Mouse (Mus musculus) lung, postnatal 0 days (tissue): ENCODE data around the gene Bod1l.

Experiments
- CTCF ChIP-seq: IDR thresholded peaks from 2 replicates; pipeline ENCODE4 v1.5.1; 2016; ENCODE audit warnings: antibody characterized with exemption, mild to moderate bottlenecking
- EP300 ChIP-seq: IDR thresholded peaks from 2 replicates; pipeline ENCODE4 v1.6.1; 2016; ENCODE audit warnings: antibody characterized with exemption, mild to moderate bottlenecking, control low read depth

DNA sequence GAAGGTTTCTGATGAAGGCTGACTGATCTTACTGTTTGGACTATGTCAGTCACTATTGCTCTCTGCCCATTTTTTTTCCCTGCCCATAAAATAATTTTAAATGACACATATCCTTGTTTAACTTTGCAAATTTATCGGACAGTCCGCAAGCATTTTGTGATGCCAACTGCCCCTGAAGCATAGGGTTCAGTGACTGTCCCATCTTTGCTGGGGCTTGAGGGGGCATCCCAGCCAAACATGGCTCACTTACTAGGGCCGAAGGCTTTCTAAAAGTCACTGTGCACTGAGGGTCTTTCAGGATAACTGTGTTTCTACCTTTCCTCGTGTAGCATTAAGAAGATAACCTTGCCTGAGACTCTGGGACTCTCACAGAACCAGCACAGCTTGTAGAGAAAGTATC, 91.4 kb downstream of the Bod1l start:
- no peak for TF ChIP-seq EP300
- TF ChIP-seq CTCF, result no peak
